Mouse (Mus musculus) liver, embryonic 15.5 days (tissue): ENCODE measurements around the gene Cct2. TPM values are rescaled to one million over a fixed set of nuclear protein-coding genes. Genes with fewer than 3 reads are reported as not detected.
"Not testable (repeated sequence)": the region's sequence is repeated elsewhere in the genome, so short reads cannot be mapped to it uniquely, and the experiment has no call there.

Source experiments
- ATAC-seq: fragments of 200-750 bp; cut with Nextera tagmentation; 2 replicates; pipeline ENCODE4 v1.8.0; 2017; ENCODE audit warnings: moderate number of reproducible peaks, mild to moderate bottlenecking, moderate library complexity; ENCODE audit not compliant: insufficient read depth
- H3K27ac ChIP-seq: fragments of 300-500 bp; sonication (generic); replicated peaks from 2 replicates; pipeline ENCODE4 v1.5.1; 2015; ENCODE audit warnings: mild to moderate bottlenecking, inconsistent platforms
- H3K27me3 ChIP-seq: fragments of 300-500 bp; sonication (generic); 2 replicates; pipeline ENCODE4 v1.6.1; 2015; ENCODE audit warnings: mild to moderate bottlenecking, inconsistent platforms
- H3K36me3 ChIP-seq: fragments of 300-500 bp; sonication (generic); replicated peaks from 2 replicates; pipeline ENCODE4 v1.6.1; 2015; ENCODE audit warnings: moderate library complexity, mild to moderate bottlenecking, inconsistent platforms
- H3K4me1 ChIP-seq: fragments of 300-500 bp; sonication (generic); replicated peaks from 2 replicates; pipeline ENCODE4 v1.6.1; 2015; ENCODE audit warnings: inconsistent platforms
- H3K4me2 ChIP-seq: fragments of 300-500 bp; sonication (generic); 2 replicates; pipeline ENCODE4 v1.6.1; 2015; ENCODE audit warnings: moderate library complexity, mild to moderate bottlenecking, inconsistent platforms
- H3K4me3 ChIP-seq: fragments of 300-500 bp; sonication (generic); replicated peaks from 2 replicates; pipeline ENCODE4 v1.5.1; 2015; ENCODE audit warnings: mild to moderate bottlenecking, inconsistent platforms
- H3K9ac ChIP-seq: fragments of 300-500 bp; sonication (generic); 2 replicates; pipeline ENCODE4 v1.6.1; 2015; ENCODE audit warnings: moderate library complexity, mild to moderate bottlenecking, inconsistent platforms
- H3K9me3 ChIP-seq: fragments of 300-500 bp; sonication (generic); replicated peaks from 2 replicates; pipeline ENCODE4 v1.6.1; 2016; ENCODE audit warnings: inconsistent platforms
- WGBS: fragments of 180-500 bp; shearing (Covaris S2); methylation state at CpG from one replicate; pipeline ENCODE4 v1.1.7; 2015; ENCODE audit warnings: mixed read lengths; ENCODE audit not compliant: insufficient replicate concordance; 5-methylcytosine and 5-hydroxymethylcytosine counted together
- polyA plus RNA-seq: library from polyadenylated mRNA; unstranded; fragments of >200 nt; fragmentation: Nextera tagmentation; extraction: Ambion mirVana; gene quantifications from 2 replicates; pipeline ENCODE4 v1.2.1, GENCODE M21; 2015

Gene Cct2
- polyA plus RNA-seq, 1 experiment from 2014 or later = 141 TPM

DNA sequence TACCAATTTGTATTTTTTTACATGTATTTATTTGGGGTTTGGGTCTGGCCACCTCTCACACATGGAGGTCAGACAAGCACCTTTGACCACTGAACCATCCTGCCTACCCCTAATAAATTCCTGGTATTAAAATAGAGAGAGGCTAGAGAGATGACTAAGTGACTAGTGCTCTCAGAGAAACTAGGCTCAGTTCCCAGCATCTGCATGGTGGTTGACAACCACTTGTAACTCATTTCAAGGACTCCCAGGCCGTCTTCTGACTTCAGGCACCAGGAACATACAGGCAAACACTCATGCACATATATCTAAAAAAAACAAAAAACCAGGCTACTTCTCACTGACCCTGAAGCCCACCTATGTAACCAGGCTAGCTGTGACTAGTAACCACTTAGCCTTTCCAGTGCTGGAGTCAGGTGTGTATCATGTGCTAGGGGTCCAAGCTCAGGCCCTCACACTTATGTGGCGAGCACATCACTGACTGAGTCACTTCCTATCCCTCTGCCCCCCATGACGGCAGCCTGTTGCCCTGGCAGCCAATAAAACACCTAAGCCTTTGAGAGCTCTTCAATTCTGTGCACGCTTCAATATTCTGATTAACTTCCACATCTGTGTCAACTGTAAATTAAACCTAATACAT lies 13.5 kb downstream of the Cct2 start:
- Histone ChIP-seq H3K9me3 (no peaks in the 10 kb centered on the region), H3K4me2 (no peak overlapping the region), H3K4me1 (0 out of 2 replicates have a peak, but pooled peaks cover 3% of the 10 kb centered on the region), H3K36me3 (peaks cover 64% of the 10 kb centered on the region), H3K9ac (no peak overlapping the region), H3K27ac (no peak overlapping the region), H3K4me3 (no peak overlapping the region), H3K27me3 (peaks cover 14% of the 10 kb centered on the region)
- 69% methylated on average over 4 of the region's 4 CpGs for WGBS
- no peak for ATAC-seq

DNA sequence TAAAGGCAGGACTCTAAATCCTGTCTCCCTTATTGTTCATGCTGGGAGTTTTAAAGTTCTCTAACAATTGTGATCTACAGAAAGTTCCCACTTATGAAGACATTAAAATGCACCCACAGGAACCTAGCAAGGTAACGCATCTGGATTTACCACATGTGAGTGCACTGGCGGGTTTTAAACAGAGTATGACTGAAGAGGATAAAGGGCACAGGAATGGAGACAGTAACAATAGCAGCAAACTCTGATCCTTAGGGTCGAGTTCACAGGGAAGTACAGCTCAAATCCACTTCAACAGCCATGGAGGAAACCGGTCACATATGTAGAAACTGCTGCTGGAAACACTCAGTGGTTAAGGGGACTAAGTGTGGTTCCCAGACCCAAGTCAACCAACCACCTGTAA lies 14.4 kb downstream of the Cct2 start:
- WGBS = 64% methylated on average over 4 of the region's 4 CpGs
- H3K36me3 ChIP-seq = peaks cover 56% of the 10 kb centered on the region
- no peak overlapping the region for H3K27ac ChIP-seq
- no peak overlapping the region for H3K4me2 ChIP-seq
- H3K9me3 ChIP-seq = no peaks in the 10 kb centered on the region
- ATAC-seq = no peak
- no peak overlapping the region for H3K4me3 ChIP-seq
- no peak overlapping the region for H3K9ac ChIP-seq
- peaks cover 4% of the 10 kb centered on the region; the same call in 1 of the 2 replicates for H3K4me1 ChIP-seq
- H3K27me3 ChIP-seq = peaks cover 14% of the 10 kb centered on the region

DNA sequence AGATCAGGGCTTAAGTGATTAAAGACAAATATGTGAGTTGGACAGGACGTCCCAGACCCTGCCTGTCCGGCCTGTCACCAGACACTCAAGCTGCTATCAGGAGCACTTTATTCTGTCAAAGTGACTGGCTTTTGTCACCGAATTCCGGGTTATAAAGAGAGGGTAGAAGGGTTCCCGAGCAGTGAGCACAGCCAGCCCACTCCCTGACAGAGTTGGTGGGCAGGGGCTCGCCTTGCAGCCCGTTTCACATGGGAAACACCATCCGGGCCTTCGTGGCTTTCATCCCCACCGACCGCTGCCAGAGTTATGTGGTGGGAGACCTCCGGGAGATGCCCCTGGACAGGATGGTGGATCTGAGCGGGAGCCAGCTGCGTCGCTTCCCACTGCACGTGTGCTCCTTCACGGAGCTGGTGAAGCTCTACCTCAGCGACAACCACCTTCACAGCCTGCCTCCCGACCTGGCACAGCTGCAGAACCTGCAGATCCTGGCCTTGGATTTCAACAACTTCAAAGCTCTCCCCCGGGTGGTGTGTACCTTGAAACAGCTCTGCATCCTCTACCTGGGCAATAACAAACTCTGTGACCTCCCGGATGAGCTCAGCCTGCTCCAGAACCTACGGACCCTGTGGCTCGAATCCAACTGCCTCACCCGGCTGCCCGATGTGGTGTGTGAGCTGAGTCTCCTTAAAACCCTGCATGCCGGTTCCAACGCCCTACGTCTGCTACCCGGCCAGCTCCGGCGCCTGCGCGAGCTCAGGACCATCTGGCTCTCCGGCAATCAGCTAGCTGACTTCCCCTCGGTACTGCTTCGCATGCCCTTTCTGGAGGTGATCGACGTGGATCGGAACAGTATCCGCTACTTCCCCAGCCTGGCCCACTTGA lies 18.2 kb downstream of the Cct2 start, which contains the start of gene Lrrc10:
TSS of gene Lrrc10 (plus strand) at position 167 of the 882 bp plus-strand sequence.
- ATAC-seq = no peak
- Histone ChIP-seq H3K27ac (no peak within 1 kb of the TSS), H3K4me3 (no peak within 1 kb of the TSS), H3K4me2 (peak within 1 kb of the TSS; percentile 19; the same call in 1 of the 2 replicates), H3K9ac (no peak within 1 kb of the TSS), H3K27me3 (peaks cover 14% of the 10 kb centered on the region), H3K36me3 (peaks cover 17% of the 10 kb centered on the region), H3K9me3 (no peaks in the 10 kb centered on the region), H3K4me1 (peaks cover 7% of the 10 kb centered on the region)
- WGBS = 49% methylated on average over 40 of the region's 40 CpGs

DNA sequence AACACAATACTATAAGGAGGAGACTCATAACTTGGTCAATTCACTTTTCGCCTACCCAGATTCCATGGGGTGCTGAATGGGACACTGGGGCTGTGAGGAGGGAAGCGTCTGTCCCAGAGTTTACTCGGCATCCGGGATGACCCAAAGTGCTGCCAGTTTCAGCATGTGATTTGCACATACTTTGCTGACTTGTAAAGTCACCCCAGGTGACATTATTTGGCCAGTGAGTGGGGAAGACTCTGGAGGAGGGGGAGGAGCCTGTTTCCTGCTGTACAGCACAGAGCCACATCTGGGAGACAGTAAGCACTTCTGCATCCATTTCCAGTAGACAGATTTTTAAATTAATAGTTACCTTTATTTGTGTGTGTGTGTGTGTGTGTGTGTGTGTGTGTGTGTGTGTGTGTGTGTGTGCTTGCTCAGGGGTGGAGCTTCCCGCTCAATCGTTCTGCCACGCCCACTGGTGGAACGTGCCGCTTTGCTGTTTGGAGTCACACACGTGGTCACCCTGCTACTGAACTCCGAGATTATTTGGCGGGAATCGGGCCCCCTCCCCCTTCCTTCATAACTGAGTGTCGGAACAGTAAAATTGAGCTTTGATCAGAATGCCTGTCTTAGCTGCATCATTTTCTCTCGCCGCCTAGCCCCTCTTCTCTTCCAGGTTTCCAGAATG lies 20.0 kb downstream of the Cct2 start:
- ATAC-seq = 0 out of 2 replicates have a peak, but pooled peaks have one; percentile 33
- not testable (repeated sequence) for H3K9me3 ChIP-seq, H3K9ac ChIP-seq, H3K4me1 ChIP-seq, H3K36me3 ChIP-seq, H3K27ac ChIP-seq, H3K4me3 ChIP-seq
- H3K4me2 ChIP-seq = peak overlapping the region; percentile 19
- H3K27me3 ChIP-seq = peaks cover 14% of the 10 kb centered on the region
- 38% methylated on average over 16 of the region's 16 CpGs for WGBS

DNA sequence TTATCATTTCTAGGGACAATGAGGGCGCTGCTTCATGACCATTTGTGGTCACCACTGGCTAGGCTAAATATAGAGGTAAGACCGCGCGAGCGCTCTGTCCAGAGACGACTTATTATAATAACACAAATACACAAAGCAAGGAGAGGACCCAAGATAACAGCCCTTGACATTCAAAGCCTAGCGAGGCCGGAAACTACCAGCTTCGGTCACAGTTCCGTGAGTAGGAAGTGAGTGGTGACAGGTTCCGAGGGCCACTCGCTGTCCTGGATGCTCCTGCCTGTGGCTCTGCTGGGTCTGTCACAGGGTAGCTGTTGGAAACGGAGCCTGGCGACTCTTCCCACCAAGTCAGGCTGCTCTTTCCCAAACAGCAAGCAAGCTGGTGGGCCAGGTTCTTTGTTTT lies 21.3 kb downstream of the Cct2 start:
- no peaks in the 10 kb centered on the region for H3K9me3 ChIP-seq
- 51% methylated on average over 14 of the region's 14 CpGs for WGBS
- no peak for ATAC-seq

DNA sequence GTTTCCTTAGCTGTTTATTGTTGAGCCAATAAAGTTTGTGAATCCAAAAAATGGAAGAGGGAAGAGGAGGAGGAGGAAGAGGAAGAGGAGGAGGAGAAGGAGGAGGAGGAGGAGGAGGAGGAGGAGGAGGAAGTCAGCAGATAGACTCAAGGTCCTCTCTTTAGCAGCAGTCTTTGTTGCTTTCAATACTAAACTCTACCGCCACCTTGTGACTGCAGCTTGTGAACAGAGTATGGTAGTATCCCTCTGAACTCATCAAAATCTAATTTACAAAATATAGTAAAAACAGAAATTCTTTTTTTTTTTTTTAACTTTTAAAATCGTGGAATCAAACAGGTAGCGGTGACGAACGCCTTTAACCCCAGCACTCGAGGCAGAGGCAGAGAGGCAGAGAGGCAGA lies 23.3 kb downstream of the Cct2 start:
- Histone ChIP-seq H3K27ac (no peak overlapping the region), H3K36me3 (no peaks in the 10 kb centered on the region), H3K4me3 (no peak overlapping the region), H3K4me2 (no peak overlapping the region), H3K9me3 (no peaks in the 10 kb centered on the region), H3K27me3 (peaks cover 3% of the 10 kb centered on the region), H3K4me1 (peaks cover 4% of the 10 kb centered on the region), H3K9ac (no peak overlapping the region)
- no peak for ATAC-seq
- WGBS = 58% methylated on average over 6 of the region's 6 CpGs

More for the DNA sequence above, 21.3 kb downstream of the Cct2 start:
- no peak overlapping the region for H3K27ac ChIP-seq
- no peak overlapping the region for H3K9ac ChIP-seq
- peaks cover 7% of the 10 kb centered on the region for H3K4me1 ChIP-seq
- H3K36me3 ChIP-seq = no peaks in the 10 kb centered on the region
- no peak overlapping the region for H3K4me3 ChIP-seq
- H3K4me2 ChIP-seq = no peak overlapping the region
- H3K27me3 ChIP-seq = peaks cover 14% of the 10 kb centered on the region

DNA sequence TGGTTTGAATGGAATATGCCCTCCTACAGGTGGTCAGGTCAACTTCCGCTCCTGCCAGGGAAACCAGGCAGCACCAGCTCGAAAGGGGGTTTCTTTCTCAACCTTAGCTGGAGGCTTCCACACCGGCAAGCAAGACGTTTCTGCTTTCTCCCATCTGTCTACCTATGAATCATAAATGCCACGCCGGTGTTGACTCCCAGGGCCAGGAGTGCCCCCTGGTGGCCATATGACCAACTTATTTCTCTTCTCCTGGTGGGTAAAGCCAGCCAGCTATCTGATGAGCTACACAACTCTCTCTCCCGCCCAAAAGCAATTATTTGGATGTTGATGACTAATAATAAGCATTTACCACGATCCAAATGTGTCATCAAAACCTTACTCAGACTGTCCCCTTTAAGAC lies 29.8 kb downstream of the Cct2 start:
- WGBS = 13% methylated on average over 8 of the region's 8 CpGs
- no peaks in the 10 kb centered on the region for H3K9me3 ChIP-seq
- H3K36me3 ChIP-seq = no peaks in the 10 kb centered on the region
- H3K4me3 ChIP-seq = no peak overlapping the region
- H3K4me2 ChIP-seq = no peak overlapping the region
- no peak overlapping the region for H3K9ac ChIP-seq
- H3K27me3 ChIP-seq = no peaks in the 10 kb centered on the region
- H3K4me1 ChIP-seq = no peaks in the 10 kb centered on the region
- H3K27ac ChIP-seq = no peak overlapping the region
- no peak for ATAC-seq

DNA sequence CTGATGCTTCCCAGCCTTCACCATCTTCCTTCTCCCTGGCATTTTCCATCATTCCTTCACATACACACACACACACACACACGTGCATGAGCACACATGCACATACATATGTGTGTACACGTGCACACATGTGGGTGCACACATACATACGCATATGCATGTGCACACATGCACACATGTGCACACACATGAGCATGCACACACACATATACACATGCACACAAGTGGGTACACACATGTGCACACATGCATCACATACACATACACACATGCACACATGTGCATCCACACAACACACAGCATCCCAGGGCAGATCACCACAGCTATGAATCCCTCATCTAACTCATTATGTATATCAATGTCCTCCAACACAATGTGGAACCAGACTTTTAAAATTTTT lies 32.5 kb downstream of the Cct2 start:
- no peak overlapping the region for H3K27ac ChIP-seq
- no peaks in the 10 kb centered on the region for H3K9me3 ChIP-seq
- no peak overlapping the region for H3K9ac ChIP-seq
- no peaks in the 10 kb centered on the region for H3K36me3 ChIP-seq
- no peak overlapping the region for H3K4me3 ChIP-seq
- no peak for ATAC-seq
- no peak overlapping the region for H3K4me2 ChIP-seq
- no peaks in the 10 kb centered on the region for H3K4me1 ChIP-seq
- H3K27me3 ChIP-seq = no peaks in the 10 kb centered on the region
- WGBS = 65% methylated on average over 3 of the region's 3 CpGs

DNA sequence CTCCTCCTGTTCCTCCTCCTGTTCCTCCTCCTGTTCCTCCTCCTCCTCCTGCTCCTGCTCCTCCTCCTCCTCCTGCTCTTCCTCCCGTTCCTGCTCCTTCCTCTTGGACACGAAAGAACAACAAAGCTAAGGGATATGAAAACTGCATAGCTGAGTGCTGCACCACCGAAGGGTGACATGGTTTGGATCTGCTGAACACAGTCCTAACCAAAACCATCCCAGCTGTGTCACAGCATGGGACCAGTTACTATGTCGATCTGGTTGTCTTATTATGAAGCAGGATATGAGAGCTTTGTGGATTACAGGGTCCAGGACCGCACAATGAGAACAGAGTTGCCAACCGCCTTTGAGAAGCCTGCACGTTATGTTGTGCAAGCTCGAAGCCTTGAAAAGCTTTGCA lies 37.4 kb downstream of the Cct2 start:
- Histone ChIP-seq H3K4me2 (no peak overlapping the region), H3K27me3 (peaks cover 17% of the 10 kb centered on the region), H3K4me1 (no peaks in the 10 kb centered on the region), H3K9me3 (no peaks in the 10 kb centered on the region), H3K27ac (no peak overlapping the region), H3K4me3 (no peak overlapping the region), H3K9ac (no peak overlapping the region), H3K36me3 (no peaks in the 10 kb centered on the region)
- WGBS = 69% methylated on average over 8 of the region's 8 CpGs
- no peak for ATAC-seq

DNA sequence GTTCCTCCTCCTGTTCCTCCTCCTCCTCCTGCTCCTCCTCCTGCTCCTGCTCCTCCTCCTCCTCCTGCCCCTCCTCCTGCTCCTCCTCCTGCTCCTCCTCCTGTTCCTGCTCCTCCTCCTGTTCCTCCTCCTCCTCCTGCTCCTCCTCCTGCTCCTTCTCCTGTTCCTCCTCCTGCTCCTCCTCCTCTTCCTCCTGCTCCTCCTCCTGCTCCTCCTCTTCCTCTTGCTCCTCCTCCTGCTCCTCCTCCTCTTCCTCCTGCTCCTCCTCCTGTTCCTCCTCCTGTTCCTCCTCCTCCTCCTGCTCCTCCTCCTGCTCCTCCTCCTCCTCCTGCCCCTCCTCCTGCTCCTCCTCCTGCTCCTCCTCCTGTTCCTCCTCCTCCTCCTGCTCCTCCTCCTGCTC lies 37.8 kb downstream of the Cct2 start:
- not testable (repeated sequence) for H3K9me3 ChIP-seq

DNA sequence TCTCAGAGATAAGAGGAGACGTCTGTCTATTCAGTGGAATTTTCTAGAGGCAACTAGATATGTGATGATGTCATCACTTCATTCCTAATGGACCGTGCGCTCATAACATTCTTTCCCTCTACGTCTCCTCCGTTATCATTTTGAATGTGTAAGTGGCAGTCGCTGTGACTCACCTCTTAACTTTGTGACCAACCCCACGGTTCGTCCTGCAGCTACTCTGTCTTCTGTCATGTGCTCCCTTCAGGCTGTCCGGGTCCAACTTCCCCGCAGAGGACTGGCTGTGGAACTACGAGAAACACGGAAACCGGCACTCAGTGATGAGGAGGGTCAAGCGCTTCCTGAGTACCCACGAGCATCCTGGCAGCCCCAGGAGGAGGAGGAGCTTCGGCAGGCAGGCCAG lies 39.9 kb downstream of the Cct2 start:
- Histone ChIP-seq H3K36me3 (no peaks in the 10 kb centered on the region), H3K4me2 (peak overlapping the region; percentile 30), H3K9ac (no peak overlapping the region), H3K9me3 (no peaks in the 10 kb centered on the region), H3K4me3 (no peak overlapping the region), H3K27me3 (peaks cover 20% of the 10 kb centered on the region), H3K27ac (no peak overlapping the region), H3K4me1 (no peaks in the 10 kb centered on the region)
- no peak for ATAC-seq
- WGBS = 32% methylated on average over 16 of the region's 16 CpGs

More for the DNA sequence above, 37.8 kb downstream of the Cct2 start:
- not testable (repeated sequence) for H3K4me2 ChIP-seq, H3K9ac ChIP-seq, H3K27ac ChIP-seq, ATAC-seq, H3K36me3 ChIP-seq, H3K4me1 ChIP-seq, H3K4me3 ChIP-seq
- peaks cover 20% of the 10 kb centered on the region for H3K27me3 ChIP-seq
